Mouse (Mus musculus) retina, embryonic 14.5 days (tissue): ENCODE data around the gene Prrg2.
"Not testable (repeated sequence)": the region's sequence is repeated elsewhere in the genome, so short reads cannot be mapped to it uniquely, and the experiment has no call there.

Source experiments
- DNase-seq: peaks from one replicate; pipeline ENCODE4 v3.0.0-alpha.2; 2015; ENCODE audit warnings: low spot score

Gene Prrg2

GRCm38 (mm10) chr7:45062239-45062835, at the start of gene Prrg2, which contains the start of gene Nosip:
Prrg2 (minus strand) TSS chr7:45062677.
Nosip (plus strand) TSS chr7:45062429.
- DNase-seq, result peak; percentile 97

GRCm38 (mm10) chr7:45111940-45112339, 49.5 kb upstream of the Prrg2 start:
- DNase-seq, result no peak

GRCm38 (mm10) chr7:45110089-45110488, 47.6 kb upstream of the Prrg2 start:
- not testable (repeated sequence) for DNase-seq

GRCm38 (mm10) chr7:45107052-45107645, 44.7 kb upstream of the Prrg2 start:
- DNase-seq, result no peak

GRCm38 (mm10) chr7:45106441-45106840, 44.0 kb upstream of the Prrg2 start:
- DNase-seq, result no peak

GRCm38 (mm10) chr7:45105491-45105890, 43.0 kb upstream of the Prrg2 start:
- no peak for DNase-seq

- DNase-seq, result no peak
These were observed 42.5 kb upstream of the Prrg2 start for GRCm38 (mm10) chr7:45104941-45105340.

- DNase-seq, result no peak
These were observed 41.2 kb upstream of the Prrg2 start, which contains the start of gene Fcgrt for GRCm38 (mm10) chr7:45103652-45104180. Fcgrt (minus strand) TSS chr7:45103851.

- no peak for DNase-seq
These were observed 40.6 kb upstream of the Prrg2 start for GRCm38 (mm10) chr7:45102940-45103585.

GRCm38 (mm10) chr7:45102441-45102840, 40.0 kb upstream of the Prrg2 start:
- no peak for DNase-seq

- no peak for DNase-seq
These were observed 37.6 kb upstream of the Prrg2 start for GRCm38 (mm10) chr7:45100046-45100445.

- DNase-seq, result no peak
These were observed 36.2 kb upstream of the Prrg2 start for GRCm38 (mm10) chr7:45098541-45099240.

- DNase-seq, result no peak
These were observed 35.0 kb upstream of the Prrg2 start for GRCm38 (mm10) chr7:45097479-45097878.

GRCm38 (mm10) chr7:45095965-45096364, 33.5 kb upstream of the Prrg2 start:
- DNase-seq, result not testable (repeated sequence)

- no peak for DNase-seq
These were observed 32.9 kb upstream of the Prrg2 start for GRCm38 (mm10) chr7:45095367-45095766.

- no peak for DNase-seq
These were observed 31.6 kb upstream of the Prrg2 start for GRCm38 (mm10) chr7:45094121-45094520.

GRCm38 (mm10) chr7:45093516-45093905, 31.0 kb upstream of the Prrg2 start:
- DNase-seq, result no peak

GRCm38 (mm10) chr7:45092828-45093515, 30.5 kb upstream of the Prrg2 start:
- no peak for DNase-seq

- peak; percentile 92 for DNase-seq
These were observed 29.6 kb upstream of the Prrg2 start, which contains the start of gene Rcn3 for GRCm38 (mm10) chr7:45092048-45092447. Rcn3 (minus strand) TSS chr7:45092221.

GRCm38 (mm10) chr7:45091001-45091990, 28.8 kb upstream of the Prrg2 start:
- peak; percentile 20 for DNase-seq
